Mouse (Mus musculus): ENCODE data around the gene Ppp1r37.
A peak's percentile ranks its signal among the peaks of the same experiment; 100 is the strongest.
"Not testable (repeated sequence)": the region's sequence is repeated elsewhere in the genome, so short reads cannot be mapped to it uniquely, and the experiment has no call there.

Gene Ppp1r37

DNA sequence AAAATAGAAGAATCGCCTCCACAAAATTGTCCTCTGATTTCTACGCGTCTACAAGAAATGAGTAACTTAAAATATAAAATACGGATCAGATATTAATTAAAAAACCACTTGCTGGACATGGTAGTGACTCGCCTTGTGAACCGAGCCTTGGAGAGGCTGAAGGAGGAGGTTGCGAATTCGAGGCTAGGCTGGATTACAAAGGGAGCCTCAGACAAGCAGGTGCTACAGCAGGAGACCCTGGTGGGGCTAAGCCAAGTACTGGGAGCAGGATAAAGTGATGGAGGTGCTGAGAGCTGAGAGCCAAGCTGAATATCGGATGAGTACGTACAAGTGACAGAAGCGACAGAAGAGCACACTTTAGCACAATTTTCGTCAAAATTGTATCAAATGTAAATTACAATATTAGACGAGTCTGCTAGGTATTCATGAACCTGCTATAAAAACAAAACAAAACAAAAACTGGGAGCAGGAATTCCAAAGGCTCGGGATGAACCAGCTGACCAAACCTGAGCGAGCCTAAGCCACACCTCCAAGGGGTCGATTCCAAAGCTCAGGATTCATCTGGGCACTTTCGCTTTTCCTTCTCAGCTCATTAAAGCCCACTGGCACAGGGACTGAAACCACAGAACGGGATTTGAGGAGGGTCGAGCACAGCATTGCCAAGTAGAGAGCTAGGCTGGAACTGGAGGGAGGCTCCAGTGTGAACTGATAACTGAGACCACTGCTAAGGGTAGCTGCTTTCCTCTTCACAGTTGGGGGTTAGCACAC is at the start of gene Ppp1r37:
TSS of gene Ppp1r37 (minus strand) at position 434 of the 768 bp plus-strand sequence.
- no peak for DNase-seq (ENCODE audit: low spot score)

DNA sequence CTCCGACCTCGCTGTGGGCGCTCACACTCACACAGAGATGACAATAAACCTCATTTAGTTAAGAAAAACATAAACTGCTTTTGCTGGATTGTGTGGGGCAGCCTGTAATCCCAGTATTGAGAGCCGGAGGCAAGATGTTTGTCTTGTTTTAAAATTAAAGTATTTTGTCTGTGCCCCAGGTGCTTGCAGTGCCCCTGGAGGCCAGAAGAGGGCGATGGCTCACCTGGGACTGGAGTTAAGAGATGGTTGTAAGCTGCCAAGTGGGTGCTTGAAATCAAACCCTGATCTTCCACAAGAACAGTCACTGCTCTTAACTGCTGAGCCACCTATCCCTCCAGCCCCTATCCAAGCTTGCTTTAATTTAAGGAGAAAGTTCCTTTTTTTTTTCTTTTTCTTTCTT is 48.1 kb upstream of the Ppp1r37 start:
- DNase-seq (ENCODE audit: low spot score), result no peak

GRCm38 (mm10) chr7:19609641-19610332 is 46.9 kb upstream of the Ppp1r37 start:
- DNase-seq (ENCODE audit: low spot score), result no peak

DNA sequence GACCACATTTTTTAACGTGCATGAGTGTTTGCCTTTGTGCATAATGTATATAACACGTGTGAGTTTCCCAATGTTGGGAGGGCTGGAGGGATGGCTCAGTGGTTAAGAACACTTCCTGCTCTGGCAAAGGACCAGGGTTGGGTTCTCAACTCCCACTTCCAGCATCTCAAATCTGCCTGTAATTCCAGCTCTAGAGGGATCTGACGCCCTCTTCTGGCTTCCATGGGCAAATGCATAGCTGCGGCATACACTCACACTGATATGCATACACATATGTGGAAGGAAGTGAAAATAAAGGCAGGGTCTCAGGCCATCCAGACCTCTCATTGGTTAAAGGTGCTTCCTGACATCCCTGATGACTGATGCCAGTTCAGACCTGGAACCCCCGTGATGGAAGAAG is 44.4 kb upstream of the Ppp1r37 start:
- DNase-seq (ENCODE audit: low spot score), result no peak

- DNase-seq (ENCODE audit: low spot score), result not testable (repeated sequence)
Observed at GRCm38 (mm10) chr7:19604606-19605214, 41.8 kb upstream of the Ppp1r37 start.

DNA sequence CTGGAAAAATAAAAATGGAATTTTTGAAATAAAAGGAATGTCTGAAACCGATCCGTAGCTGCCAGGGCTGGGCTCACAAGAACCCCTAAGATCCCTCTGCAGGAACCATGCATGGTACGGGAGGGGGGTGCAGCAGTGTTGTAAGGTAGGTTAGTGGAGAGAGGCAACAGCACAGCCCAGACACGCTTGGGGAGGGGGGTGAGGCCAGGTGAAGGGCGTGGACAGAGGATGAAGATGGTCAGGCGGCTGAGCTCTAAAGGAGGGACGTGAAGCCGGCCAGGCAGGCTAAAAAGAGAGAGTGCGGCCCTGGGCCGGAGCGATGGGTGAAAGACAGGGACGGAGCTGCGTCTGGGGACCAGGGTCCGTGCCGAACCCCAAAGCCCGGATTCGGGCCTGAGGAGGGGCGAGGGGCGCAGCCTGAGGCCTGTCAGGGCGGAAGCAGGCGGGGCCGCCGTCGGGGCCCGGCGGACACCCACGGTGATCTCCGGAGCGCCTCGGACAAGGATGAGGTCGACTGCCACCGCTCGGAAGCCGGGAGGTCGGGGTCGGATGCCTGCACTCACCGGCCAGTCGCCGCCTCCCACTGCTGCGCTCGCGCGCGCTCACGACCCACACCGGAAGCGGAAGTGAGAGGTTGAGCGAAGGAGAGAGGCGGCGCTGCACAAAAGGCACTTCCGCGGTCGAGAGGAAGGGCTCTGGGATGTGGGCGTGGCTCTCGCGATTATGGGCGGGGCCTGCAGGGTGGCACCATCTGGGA is 41.2 kb upstream of the Ppp1r37 start, which contains the start of gene Clasrp:
TSS of gene Clasrp (minus strand) at position 638 of the 757 bp plus-strand sequence.
- peak; percentile 95 for DNase-seq (ENCODE audit: low spot score)

GRCm38 (mm10) chr7:19603055-19603454 is 40.2 kb upstream of the Ppp1r37 start:
- DNase-seq (ENCODE audit: low spot score), result no peak

GRCm38 (mm10) chr7:19600562-19600961 is 37.7 kb upstream of the Ppp1r37 start:
- peak; percentile 75 for DNase-seq (ENCODE audit: low spot score)

- no peak for DNase-seq (ENCODE audit: low spot score)
Observed at GRCm38 (mm10) chr7:19593061-19593730, 30.3 kb upstream of the Ppp1r37 start.

DNA sequence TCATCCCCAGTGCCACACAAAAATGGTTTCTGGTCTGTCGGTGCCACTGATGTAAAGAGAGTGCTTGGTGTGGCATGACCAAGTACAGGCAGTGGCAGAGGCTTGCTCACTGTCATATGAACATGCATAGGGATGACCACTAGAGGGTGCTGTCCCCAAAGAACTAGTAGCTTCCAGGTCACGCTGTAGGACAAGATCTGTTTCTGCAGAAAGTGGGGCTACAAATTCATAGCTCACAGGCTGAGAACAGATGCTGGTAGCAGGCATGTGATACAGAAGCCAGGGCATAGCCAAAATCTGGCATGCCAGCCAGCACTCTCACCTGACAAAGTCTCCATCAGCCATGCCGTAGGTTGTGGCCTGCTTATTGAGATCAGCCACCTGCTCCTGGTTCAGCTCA is 27.0 kb upstream of the Ppp1r37 start:
- peak; percentile 85 for DNase-seq (ENCODE audit: low spot score)

DNA sequence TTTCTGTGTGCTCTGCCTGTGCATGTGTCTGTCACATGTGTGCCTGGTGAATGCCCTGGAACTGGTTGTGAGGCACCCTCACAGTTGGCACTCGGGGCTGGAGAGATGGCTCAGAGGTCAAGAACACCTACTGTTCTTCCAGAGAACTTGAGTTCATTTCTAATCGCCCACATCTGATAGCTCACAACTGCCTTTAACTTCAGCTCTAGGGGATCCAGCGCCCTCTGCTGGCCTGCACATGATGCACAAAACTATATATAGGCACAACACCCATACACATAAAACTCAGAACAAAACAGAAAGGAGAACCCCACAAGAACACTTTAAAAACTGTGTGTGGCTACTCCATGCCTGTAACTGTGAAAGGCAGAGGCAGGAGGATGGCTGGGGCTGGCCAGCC is 26.3 kb upstream of the Ppp1r37 start:
- peak; percentile 55 for DNase-seq (ENCODE audit: low spot score)

- DNase-seq (ENCODE audit: low spot score), result no peak
Observed at GRCm38 (mm10) chr7:19586269-19586668, 23.4 kb upstream of the Ppp1r37 start.

GRCm38 (mm10) chr7:19580634-19581033 is 17.8 kb upstream of the Ppp1r37 start:
- no peak for DNase-seq (ENCODE audit: low spot score)

DNA sequence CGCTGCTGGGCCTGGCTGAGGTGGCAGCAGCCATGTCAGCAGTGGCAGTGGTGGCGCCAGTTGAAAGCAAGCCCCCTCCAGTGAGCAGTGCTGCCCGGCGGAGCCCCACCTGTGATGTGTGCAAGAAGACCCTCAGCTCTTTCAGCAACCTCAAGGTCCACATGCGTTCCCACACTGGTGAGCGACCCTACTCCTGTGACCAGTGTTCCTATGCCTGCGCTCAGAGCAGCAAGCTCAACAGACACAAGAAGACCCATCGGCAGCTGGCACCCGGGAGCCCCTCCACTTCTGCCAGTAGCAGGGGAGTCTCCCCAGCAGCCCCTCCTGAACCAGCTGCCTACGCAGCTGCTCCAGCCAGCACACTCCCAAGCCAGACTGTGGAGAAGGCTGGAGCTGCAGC is 16.9 kb upstream of the Ppp1r37 start:
- no peak for DNase-seq (ENCODE audit: low spot score)

DNA sequence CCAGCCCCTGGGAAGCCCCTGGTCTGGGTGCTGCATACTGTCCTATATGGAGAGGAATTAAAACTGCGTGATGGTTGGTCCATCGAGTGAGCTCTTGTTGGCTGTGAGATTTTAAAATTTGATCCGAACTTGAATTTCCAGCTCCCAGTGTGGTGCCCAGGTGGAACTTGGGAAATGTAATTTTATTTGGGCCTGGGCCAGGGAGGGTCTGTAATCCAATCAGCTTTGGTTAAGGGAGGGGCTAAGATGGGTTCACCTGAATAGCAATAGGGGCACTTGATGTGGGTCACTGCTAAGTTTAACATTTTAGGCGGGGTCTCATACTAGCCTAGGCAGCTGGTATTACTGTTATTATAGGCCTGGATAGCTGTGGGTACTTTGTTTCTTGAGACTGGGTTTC is 15.6 kb upstream of the Ppp1r37 start:
- no peak for DNase-seq (ENCODE audit: low spot score)

DNA sequence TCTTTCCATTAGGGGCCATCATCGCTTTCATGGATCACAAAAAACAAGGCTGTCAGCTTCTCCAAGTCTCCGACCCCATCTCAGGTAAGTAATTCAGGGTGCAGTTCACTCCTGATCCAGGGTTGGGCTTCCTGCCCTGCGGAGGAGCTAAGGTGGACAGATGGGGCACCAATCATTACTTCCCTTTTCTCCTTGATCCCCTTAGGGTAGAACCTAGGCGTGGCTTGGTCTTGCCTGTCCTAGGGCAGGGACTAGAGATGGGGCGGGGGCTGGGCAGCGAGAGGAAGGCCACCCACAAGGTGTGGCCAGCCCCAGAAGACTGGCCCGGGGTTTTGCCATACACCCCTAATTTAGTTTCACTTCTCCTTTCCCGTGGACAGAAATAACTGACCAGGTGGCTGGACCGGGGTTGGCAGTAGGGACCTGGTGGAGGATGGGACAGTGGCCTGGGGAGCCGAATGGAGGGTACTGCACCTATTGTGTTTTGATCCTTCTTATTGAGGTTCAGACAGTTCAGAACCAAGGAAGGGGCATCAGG is 15.1 kb upstream of the Ppp1r37 start:
- no peak for DNase-seq (ENCODE audit: low spot score)

- no peak for DNase-seq (ENCODE audit: low spot score)
Observed at GRCm38 (mm10) chr7:19577141-19577852, 14.4 kb upstream of the Ppp1r37 start, which contains the start of the genes Zfp296 and Gemin7. Zfp296 (plus strand) TSS chr7:19577287. Gemin7 (minus strand) TSS chr7:19577595.

- no peak for DNase-seq (ENCODE audit: low spot score)
Observed at GRCm38 (mm10) chr7:19575559-19575958, 12.7 kb upstream of the Ppp1r37 start.

GRCm38 (mm10) chr7:19573776-19574140 is 10.9 kb upstream of the Ppp1r37 start:
- DNase-seq (ENCODE audit: low spot score), result no peak

DNA sequence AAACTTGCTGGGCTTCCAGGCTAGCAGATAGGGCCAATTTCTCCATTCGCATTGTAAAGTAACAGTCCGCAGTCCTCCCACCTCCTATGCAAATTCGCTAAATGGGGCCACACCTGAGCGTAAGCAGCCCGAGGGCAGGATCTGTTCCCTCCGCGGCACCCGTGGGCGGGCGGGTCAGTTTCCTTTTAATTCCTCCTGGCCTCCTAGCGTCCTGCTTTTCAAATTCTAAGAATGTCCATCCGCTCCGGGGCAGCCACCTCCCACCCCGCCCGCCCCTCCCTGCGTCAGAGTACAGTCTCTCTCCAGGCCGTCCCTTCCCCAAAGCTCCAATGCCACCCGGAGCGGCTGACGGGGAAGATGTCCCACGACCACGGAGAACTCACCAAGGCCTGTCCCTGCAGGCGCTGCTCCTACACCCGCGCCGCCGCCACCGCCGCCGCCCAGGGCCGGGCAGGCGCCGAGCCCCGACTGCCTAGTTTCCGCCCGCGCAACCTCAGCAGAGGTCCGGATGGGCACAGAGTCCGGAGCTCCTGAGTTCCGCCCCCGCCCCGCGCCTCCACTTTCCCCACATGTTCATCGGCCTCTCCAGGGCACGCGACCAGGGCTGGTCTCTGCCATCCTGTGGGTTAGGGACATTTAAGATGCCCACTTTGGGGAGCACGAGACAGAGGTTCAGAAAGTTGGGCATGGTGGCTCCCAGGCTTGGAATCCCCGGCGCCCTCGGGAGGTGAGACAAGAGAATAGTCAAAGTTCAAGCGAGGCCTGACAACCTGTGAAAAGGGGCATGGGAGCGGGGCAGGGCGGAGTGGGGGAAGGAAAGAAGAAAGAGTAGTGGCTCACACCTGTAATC is 10.3 kb upstream of the Ppp1r37 start:
- peak; percentile 71 for DNase-seq (ENCODE audit: low spot score)
